Mouse (Mus musculus): ENCODE data around the gene Trmt1l.
"Not testable (repeated sequence)": the region's sequence is repeated elsewhere in the genome, so short reads cannot be mapped to it uniquely, and the experiment has no call there.

Trmt1l gene

GRCm38 (mm10) chr1:151428263-151429221, at the start of gene Trmt1l, which contains the start of gene Swt1:
Gene Trmt1l, plus strand, starts transcription at chr1:151428542.
Gene Swt1, minus strand, starts transcription at chr1:151428455.
- DNase-seq = peak; percentile 91 to 93

- no peak for DNase-seq
Measured at GRCm38 (mm10) chr1:151390029-151390428, 38.3 kb upstream of the Trmt1l start.

- DNase-seq = no peak
Measured at GRCm38 (mm10) chr1:151409827-151410226, 18.5 kb upstream of the Trmt1l start.

- DNase-seq = no peak
Measured at GRCm38 (mm10) chr1:151422178-151422577, 6.2 kb upstream of the Trmt1l start.

GRCm38 (mm10) chr1:151426947-151427600, 1.3 kb upstream of the Trmt1l start:
- DNase-seq = no peak

- DNase-seq = no peak
Measured at GRCm38 (mm10) chr1:151427888-151428262, 467 bp upstream of the Trmt1l start.

GRCm38 (mm10) chr1:151429316-151429715, 974 bp downstream of the Trmt1l start:
- DNase-seq = no peak

- DNase-seq = no peak
Measured at GRCm38 (mm10) chr1:151435431-151435830, 7.1 kb downstream of the Trmt1l start.

GRCm38 (mm10) chr1:151449866-151450265, 21.5 kb downstream of the Trmt1l start:
- no peak for DNase-seq

- no peak for DNase-seq
Measured at GRCm38 (mm10) chr1:151450851-151451250, 22.5 kb downstream of the Trmt1l start.

GRCm38 (mm10) chr1:151451946-151452345, 23.6 kb downstream of the Trmt1l start:
- DNase-seq = no peak

GRCm38 (mm10) chr1:151457087-151457486, 28.7 kb downstream of the Trmt1l start:
- no peak for DNase-seq

- no peak for DNase-seq
Measured at GRCm38 (mm10) chr1:151461265-151461664, 32.9 kb downstream of the Trmt1l start.

- no peak for DNase-seq
Measured at GRCm38 (mm10) chr1:151464914-151465313, 36.6 kb downstream of the Trmt1l start.

- no peak for DNase-seq
Measured at GRCm38 (mm10) chr1:151466571-151466970, 38.2 kb downstream of the Trmt1l start.

- no peak for DNase-seq
Measured at GRCm38 (mm10) chr1:151471429-151471828, 43.1 kb downstream of the Trmt1l start.

- not testable (repeated sequence) for DNase-seq
Measured at GRCm38 (mm10) chr1:151472386-151472785, 44.0 kb downstream of the Trmt1l start.

- DNase-seq = no peak
Measured at GRCm38 (mm10) chr1:151482497-151482896, 54.2 kb downstream of the Trmt1l start.

GRCm38 (mm10) chr1:151483568-151483967, 55.2 kb downstream of the Trmt1l start:
- peak in 1 of 2 experiments; percentile 37 for DNase-seq

- DNase-seq = no peak
Measured at GRCm38 (mm10) chr1:151484754-151485153, 56.4 kb downstream of the Trmt1l start.

- DNase-seq = no peak
Measured at GRCm38 (mm10) chr1:151489806-151490205, 61.5 kb downstream of the Trmt1l start.

GRCm38 (mm10) chr1:151492419-151492818, 64.1 kb downstream of the Trmt1l start:
- DNase-seq = no peak

GRCm38 (mm10) chr1:151493826-151494225, 65.5 kb downstream of the Trmt1l start:
- DNase-seq = no peak

GRCm38 (mm10) chr1:151494711-151495110, 66.4 kb downstream of the Trmt1l start:
- DNase-seq = no peak
